Mouse (Mus musculus) heart, embryonic 16.5 days (tissue): Measurements from ENCODE around the gene Spns3. TPM values are rescaled to one million over a fixed set of nuclear protein-coding genes. Genes with fewer than 3 reads are reported as not detected.

Experiments used
- ATAC-seq: fragments of 200-750 bp; cut with Nextera tagmentation; replicated peaks from 2 replicates; pipeline ENCODE4 v1.8.0; 2017; ENCODE audit warnings: moderate number of reproducible peaks; ENCODE audit not compliant: insufficient read depth, low FRiP score; ENCODE audit errors: extremely low read depth
- H3K27ac ChIP-seq: fragments of 300-500 bp; sonication (generic); 2 replicates; pipeline ENCODE4 v1.5.1; 2014; ENCODE audit warnings: mild to moderate bottlenecking, low read length, control low read depth, moderate library complexity
- H3K27me3 ChIP-seq: fragments of 300-500 bp; sonication (generic); 2 replicates; pipeline ENCODE4 v1.6.1; 2014; ENCODE audit warnings: low read length, mixed read lengths; ENCODE audit not compliant: control insufficient read depth, insufficient read depth
- H3K36me3 ChIP-seq: fragments of 300-500 bp; sonication (generic); 2 replicates; pipeline ENCODE4 v1.6.1; 2014; ENCODE audit not compliant: control insufficient read depth, insufficient read depth
- H3K4me1 ChIP-seq: fragments of 300-500 bp; sonication (generic); 2 replicates; pipeline ENCODE4 v1.6.1; 2014; ENCODE audit warnings: low read length, mixed read lengths; ENCODE audit not compliant: control insufficient read depth, insufficient read depth
- H3K4me2 ChIP-seq: fragments of 300-500 bp; sonication (generic); 2 replicates; pipeline ENCODE4 v1.6.1; 2014; ENCODE audit warnings: low read depth, mild to moderate bottlenecking, control low read depth, low read length
- H3K4me3 ChIP-seq: fragments of 300-500 bp; sonication (generic); 2 replicates; pipeline ENCODE4 v1.5.1; 2014; ENCODE audit warnings: mild to moderate bottlenecking, control low read depth, low read length
- H3K9ac ChIP-seq: fragments of 300-500 bp; sonication (generic); 2 replicates; pipeline ENCODE4 v1.6.1; 2014; ENCODE audit warnings: low read length, control low read depth
- H3K9me3 ChIP-seq: fragments of 300-500 bp; sonication (generic); replicated peaks from 2 replicates; pipeline ENCODE4 v1.6.1; 2016; ENCODE audit warnings: low read length; ENCODE audit not compliant: control insufficient read depth
- WGBS: fragments of 180-500 bp; shearing (Covaris S2); extraction: QIAGEN DNeasy Blood & Tissue Kit; methylation state at CpG from one replicate; pipeline ENCODE4 v1.1.7; 2014; 5-methylcytosine and 5-hydroxymethylcytosine counted together
- polyA plus RNA-seq: library from polyadenylated mRNA; unstranded; fragments of >200 nt; fragmentation: Nextera tagmentation; extraction: Ambion mirVana; gene quantifications from 2 replicates; pipeline ENCODE4 v1.2.1, GENCODE M21; 2015

Spns3 gene
- polyA plus RNA-seq, 1 experiment from 2014 or later: 1.0 TPM

- H3K9me3 ChIP-seq: no peaks in the 10 kb centered on the region
- no peak for ATAC-seq
- H3K4me2 ChIP-seq: peak overlapping the region; percentile 81
- no peak overlapping the region for H3K4me3 ChIP-seq
- H3K27me3 ChIP-seq: peaks cover 30% of the 10 kb centered on the region
- 57% methylated on average over 5 of the region's 5 CpGs for WGBS
- H3K27ac ChIP-seq: no peak overlapping the region
- H3K9ac ChIP-seq: no peak overlapping the region
- no peaks in the 10 kb centered on the region for H3K36me3 ChIP-seq
- peaks cover 15% of the 10 kb centered on the region for H3K4me1 ChIP-seq
These were observed 63.1 kb downstream of the Spns3 start for GRCm38 (mm10) chr11:72487171-72487570.

GRCm38 (mm10) chr11:72485960-72486359 is 64.3 kb downstream of the Spns3 start:
- peaks cover 19% of the 10 kb centered on the region for H3K4me1 ChIP-seq
- WGBS: 74% methylated on average over 11 of the region's 11 CpGs
- H3K9me3 ChIP-seq: no peaks in the 10 kb centered on the region
- H3K9ac ChIP-seq: no peak overlapping the region
- H3K4me3 ChIP-seq: no peak overlapping the region
- H3K27ac ChIP-seq: no peak overlapping the region
- H3K27me3 ChIP-seq: peaks cover 30% of the 10 kb centered on the region
- no peak overlapping the region for H3K4me2 ChIP-seq
- ATAC-seq: no peak
- no peaks in the 10 kb centered on the region for H3K36me3 ChIP-seq

GRCm38 (mm10) chr11:72485157-72485556 is 65.1 kb downstream of the Spns3 start:
- Histone ChIP-seq H3K4me2 (no peak overlapping the region), H3K36me3 (no peaks in the 10 kb centered on the region), H3K9ac (no peak overlapping the region), H3K27me3 (peaks cover 27% of the 10 kb centered on the region), H3K4me1 (peaks cover 19% of the 10 kb centered on the region), H3K9me3 (no peaks in the 10 kb centered on the region), H3K4me3 (no peak overlapping the region), H3K27ac (no peak overlapping the region)
- no peak for ATAC-seq
- 63% methylated on average over 5 of the region's 5 CpGs for WGBS

- Histone ChIP-seq H3K4me3 (no peak overlapping the region), H3K9ac (no peak overlapping the region), H3K27ac (no peak overlapping the region), H3K4me2 (no peak overlapping the region), H3K36me3 (no peaks in the 10 kb centered on the region), H3K4me1 (peaks cover 16% of the 10 kb centered on the region), H3K9me3 (no peaks in the 10 kb centered on the region), H3K27me3 (peaks cover 24% of the 10 kb centered on the region)
- no peak for ATAC-seq
- WGBS: 34% methylated on average over 6 of the region's 6 CpGs
These were observed 65.8 kb downstream of the Spns3 start for GRCm38 (mm10) chr11:72484549-72484948.

- no peak for ATAC-seq
- Histone ChIP-seq H3K27me3 (0 out of 2 replicates have a peak, but pooled peaks cover 3% of the 10 kb centered on the region), H3K9me3 (no peaks in the 10 kb centered on the region), H3K4me1 (peaks cover 13% of the 10 kb centered on the region), H3K27ac (no peak overlapping the region), H3K9ac (no peak overlapping the region), H3K4me3 (no peak overlapping the region), H3K4me2 (no peak overlapping the region), H3K36me3 (no peaks in the 10 kb centered on the region)
- WGBS: 41% methylated on average over 4 of the region's 4 CpGs
These were observed 68.4 kb downstream of the Spns3 start for GRCm38 (mm10) chr11:72481952-72482351.

- no peaks in the 10 kb centered on the region for H3K36me3 ChIP-seq
- H3K27ac ChIP-seq: no peak overlapping the region
- no peak for ATAC-seq
- H3K9ac ChIP-seq: no peak overlapping the region
- H3K4me2 ChIP-seq: no peak overlapping the region
- H3K4me3 ChIP-seq: no peak overlapping the region
- H3K9me3 ChIP-seq: no peaks in the 10 kb centered on the region
- H3K4me1 ChIP-seq: peaks cover 13% of the 10 kb centered on the region
- 75% methylated on average over 5 of the region's 5 CpGs for WGBS
- 0 out of 2 replicates have a peak, but pooled peaks cover 3% of the 10 kb centered on the region for H3K27me3 ChIP-seq
These were observed 69.0 kb downstream of the Spns3 start for GRCm38 (mm10) chr11:72481313-72481712.

- WGBS: 56% methylated on average over 2 of the region's 2 CpGs
- no peak for ATAC-seq
- Histone ChIP-seq H3K4me2 (no peak overlapping the region), H3K9me3 (no peaks in the 10 kb centered on the region), H3K4me1 (peaks cover 13% of the 10 kb centered on the region), H3K27ac (no peak overlapping the region), H3K27me3 (no peaks in the 10 kb centered on the region), H3K4me3 (no peak overlapping the region), H3K36me3 (no peaks in the 10 kb centered on the region), H3K9ac (no peak overlapping the region)
These were observed 70.8 kb downstream of the Spns3 start for GRCm38 (mm10) chr11:72479499-72479898.

GRCm38 (mm10) chr11:72478228-72478627 is 72.1 kb downstream of the Spns3 start:
- WGBS: 46% methylated on average over 6 of the region's 6 CpGs
- H3K27me3 ChIP-seq: no peaks in the 10 kb centered on the region
- no peak overlapping the region for H3K9ac ChIP-seq
- peaks cover 13% of the 10 kb centered on the region for H3K4me1 ChIP-seq
- H3K27ac ChIP-seq: peak overlapping the region; percentile 61
- no peaks in the 10 kb centered on the region for H3K9me3 ChIP-seq
- no peaks in the 10 kb centered on the region for H3K36me3 ChIP-seq
- H3K4me2 ChIP-seq: no peak overlapping the region
- no peak for ATAC-seq
- no peak overlapping the region for H3K4me3 ChIP-seq

GRCm38 (mm10) chr11:72477653-72478052 is 72.7 kb downstream of the Spns3 start:
- 85% methylated on average over 1 of the region's 1 CpGs for WGBS

More at GRCm38 (mm10) chr11:72477653-72478052, 72.7 kb downstream of the Spns3 start:
- Histone ChIP-seq H3K4me3 (no peak overlapping the region), H3K27ac (peak overlapping the region; percentile 61), H3K27me3 (no peaks in the 10 kb centered on the region), H3K4me2 (no peak overlapping the region), H3K9me3 (no peaks in the 10 kb centered on the region), H3K9ac (no peak overlapping the region), H3K36me3 (no peaks in the 10 kb centered on the region), H3K4me1 (peaks cover 13% of the 10 kb centered on the region)
- ATAC-seq: no peak
